ENCODE assay signal across 17 mouse cellular contexts in the genomic region with DNA sequence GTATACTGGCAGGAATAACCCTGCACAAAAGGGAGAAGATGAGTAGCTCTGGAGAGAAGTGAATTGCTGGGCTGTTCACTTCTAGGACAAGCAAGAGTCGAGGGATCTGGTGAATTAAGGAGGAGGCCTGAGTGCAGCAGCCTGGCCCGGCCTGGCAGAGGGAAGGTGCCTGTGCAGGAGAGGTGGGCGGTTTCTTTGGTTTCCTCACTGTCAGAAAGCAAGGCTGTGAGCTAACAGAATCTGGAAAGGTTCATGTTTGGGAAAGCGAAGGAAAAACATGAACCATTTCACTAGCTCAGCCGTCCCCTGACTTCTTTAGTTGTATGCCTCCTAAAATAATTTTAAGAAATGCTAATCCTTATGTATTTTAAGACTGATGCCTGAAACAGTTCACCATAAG.
"Had no signal": no experiment of that assay in that cellular context is flagged by ENCODE, and none has a peak within 500 bp of the region (broad histone marks: within the 10 kb centered on the region; RNA-seq: fewer than 3 reads in every experiment).

No protein-coding gene starts in this region.

- ATAC-seq: intestine, postnatal 0 days; liver, postnatal 0 days; lung, postnatal 0 days; midbrain, embryonic 13.5 days; midbrain, embryonic 16.5 days had no signal

- H3K9ac ChIP-seq: liver, embryonic 14.5 days; liver, postnatal 0 days; lung, embryonic 14.5 days; midbrain, embryonic 13.5 days had no signal

- H3K27ac ChIP-seq: kidney, postnatal 0 days; layer of hippocampus, adult 2 months; liver, embryonic 14.5 days; macrophage; midbrain, embryonic 13.5 days; stomach, postnatal 0 days had no signal

- DNase-seq: kidney, adult 2 months; kidney, postnatal 25 days; layer of hippocampus, adult 9-11 months; liver, postnatal 0 days; lung, embryonic 14.5 days; right cerebral cortex, postnatal 4 days; thymus, postnatal 25 days had no signal

- H3K4me2 ChIP-seq: liver, embryonic 11.5 days; lung, embryonic 14.5 days; midbrain, embryonic 13.5 days had no signal

- H3K4me1 ChIP-seq: midbrain, embryonic 13.5 days had no signal

- H3K27me3 ChIP-seq: midbrain, embryonic 13.5 days had no signal

- H3K36me3 ChIP-seq: midbrain, embryonic 13.5 days had no signal

- H3K4me3 ChIP-seq: layer of hippocampus, adult 2 months; midbrain, embryonic 13.5 days had no signal
